Mouse (Mus musculus): Measurements from ENCODE around the gene Med4. TPM values are rescaled to one million over a fixed set of nuclear protein-coding genes. Genes with fewer than 3 reads are reported as not detected.
"Not testable (repeated sequence)": the region's sequence is repeated elsewhere in the genome, so short reads cannot be mapped to it uniquely, and the experiment has no call there.

Med4 gene
- polyA plus RNA-seq, 1 experiment, result 38.1 TPM

- Histone ChIP-seq H3K4me1 (ENCODE audit: control insufficient read depth, insufficient read depth, low read length) (no peaks in the 10 kb centered on the region; the same call in 1 of the 2 replicates), H3K27ac (ENCODE audit: control insufficient read depth, insufficient read depth, low read depth, low read length, poor library complexity) (no peak overlapping the region)
- 78% methylated on average over 8 of the region's 8 CpGs for WGBS
Measured at GRCm38 (mm10) chr14:73506283-73506682, 3.5 kb upstream of the Med4 start.

GRCm38 (mm10) chr14:73507200-73507599 is 2.6 kb upstream of the Med4 start:
- 69% methylated on average over 15 of the region's 15 CpGs for WGBS
- no peaks in the 10 kb centered on the region; the same call in 1 of the 2 replicates for H3K4me1 ChIP-seq (ENCODE audit: control insufficient read depth, insufficient read depth, low read length)
- TF ChIP-seq CTCF (IDR thresholded peaks at IDR 0.05; ENCODE audit: control insufficient read depth, insufficient read depth, low read length), result no peak
- no peak for TF ChIP-seq POLR2A (IDR thresholded peaks at IDR 0.05; ENCODE audit: borderline replicate concordance, control insufficient read depth, low read depth, low read length)
- H3K4me3 ChIP-seq (replicated peaks; ENCODE audit: control insufficient read depth, low read depth, low read length), result no peak overlapping the region
- H3K27ac ChIP-seq (ENCODE audit: control insufficient read depth, insufficient read depth, low read depth, low read length, poor library complexity), result no peak overlapping the region

More at GRCm38 (mm10) chr14:73506283-73506682, 3.5 kb upstream of the Med4 start:
- TF ChIP-seq POLR2A (IDR thresholded peaks at IDR 0.05; ENCODE audit: borderline replicate concordance, control insufficient read depth, low read depth, low read length) (no peak), CTCF (IDR thresholded peaks at IDR 0.05; ENCODE audit: control insufficient read depth, insufficient read depth, low read length) (no peak)
- no peak overlapping the region for H3K4me3 ChIP-seq (replicated peaks; ENCODE audit: control insufficient read depth, low read depth, low read length)

GRCm38 (mm10) chr14:73507702-73508376 is 2.0 kb upstream of the Med4 start:
- 57% methylated on average over 11 of the region's 11 CpGs for WGBS
- Histone ChIP-seq H3K4me1 (ENCODE audit: control insufficient read depth, insufficient read depth, low read length) (no peaks in the 10 kb centered on the region; the same call in 1 of the 2 replicates), H3K4me3 (replicated peaks; ENCODE audit: control insufficient read depth, low read depth, low read length) (no peak overlapping the region), H3K27ac (ENCODE audit: control insufficient read depth, insufficient read depth, low read depth, low read length, poor library complexity) (no peak overlapping the region)
- TF ChIP-seq CTCF (IDR thresholded peaks at IDR 0.05; ENCODE audit: control insufficient read depth, insufficient read depth, low read length) (no peak), POLR2A (IDR thresholded peaks at IDR 0.05; ENCODE audit: borderline replicate concordance, control insufficient read depth, low read depth, low read length) (no peak)

GRCm38 (mm10) chr14:73508630-73509395 is 1.0 kb upstream of the Med4 start:
- Histone ChIP-seq H3K27ac (ENCODE audit: control insufficient read depth, insufficient read depth, low read depth, low read length, poor library complexity) (no peak overlapping the region), H3K4me1 (ENCODE audit: control insufficient read depth, insufficient read depth, low read length) (no peaks in the 10 kb centered on the region; the same call in 1 of the 2 replicates), H3K4me3 (replicated peaks; ENCODE audit: control insufficient read depth, low read depth, low read length) (no peak overlapping the region)
- no peak for TF ChIP-seq CTCF (IDR thresholded peaks at IDR 0.05; ENCODE audit: control insufficient read depth, insufficient read depth, low read length)
- no peak for TF ChIP-seq POLR2A (IDR thresholded peaks at IDR 0.05; ENCODE audit: borderline replicate concordance, control insufficient read depth, low read depth, low read length)
- WGBS, result 52% methylated on average over 6 of the region's 6 CpGs

- TF ChIP-seq POLR2A (IDR thresholded peaks at IDR 0.05; ENCODE audit: borderline replicate concordance, control insufficient read depth, low read depth, low read length) (no peak), CTCF (IDR thresholded peaks at IDR 0.05; ENCODE audit: control insufficient read depth, insufficient read depth, low read length) (no peak)
- WGBS, result 40% methylated on average over 3 of the region's 3 CpGs
- Histone ChIP-seq H3K4me3 (replicated peaks; ENCODE audit: control insufficient read depth, low read depth, low read length) (no peak overlapping the region), H3K4me1 (ENCODE audit: control insufficient read depth, insufficient read depth, low read length) (no peaks in the 10 kb centered on the region; the same call in 1 of the 2 replicates), H3K27ac (ENCODE audit: control insufficient read depth, insufficient read depth, low read depth, low read length, poor library complexity) (no peak overlapping the region)
Measured at GRCm38 (mm10) chr14:73524136-73524535, 14.3 kb downstream of the Med4 start.

- WGBS, result under 1% methylated on average over 41 of the region's 41 CpGs
- Histone ChIP-seq H3K27ac (ENCODE audit: control insufficient read depth, insufficient read depth, low read depth, low read length, poor library complexity) (peak within 1 kb of the TSS; percentile 89), H3K4me1 (ENCODE audit: control insufficient read depth, insufficient read depth, low read length) (no peaks in the 10 kb centered on the region; the same call in 1 of the 2 replicates), H3K4me3 (replicated peaks; ENCODE audit: control insufficient read depth, low read depth, low read length) (peak within 1 kb of the TSS; percentile 73)
- TF ChIP-seq POLR2A (IDR thresholded peaks at IDR 0.05; ENCODE audit: borderline replicate concordance, control insufficient read depth, low read depth, low read length), result peak; percentile 65; the same call in 1 of the 2 replicates
- TF ChIP-seq CTCF (IDR thresholded peaks at IDR 0.05; ENCODE audit: control insufficient read depth, insufficient read depth, low read length), result peak; percentile 99
Measured at GRCm38 (mm10) chr14:73524766-73525448, 15.1 kb downstream of the Med4 start, which contains the start of gene Sucla2. Gene Sucla2, plus strand, starts transcription at chr14:73525319.

- H3K27ac ChIP-seq (ENCODE audit: control insufficient read depth, insufficient read depth, low read depth, low read length, poor library complexity); H3K4me1 ChIP-seq (ENCODE audit: control insufficient read depth, insufficient read depth, low read length); H3K4me3 ChIP-seq (replicated peaks; ENCODE audit: control insufficient read depth, low read depth, low read length): not testable (repeated sequence)
- WGBS, result 79% methylated on average over 3 of the region's 3 CpGs
Measured at GRCm38 (mm10) chr14:73528661-73529060, 18.8 kb downstream of the Med4 start.
